Mouse (Mus musculus): ENCODE data around the gene Adgrv1.

Gene Adgrv1

DNA sequence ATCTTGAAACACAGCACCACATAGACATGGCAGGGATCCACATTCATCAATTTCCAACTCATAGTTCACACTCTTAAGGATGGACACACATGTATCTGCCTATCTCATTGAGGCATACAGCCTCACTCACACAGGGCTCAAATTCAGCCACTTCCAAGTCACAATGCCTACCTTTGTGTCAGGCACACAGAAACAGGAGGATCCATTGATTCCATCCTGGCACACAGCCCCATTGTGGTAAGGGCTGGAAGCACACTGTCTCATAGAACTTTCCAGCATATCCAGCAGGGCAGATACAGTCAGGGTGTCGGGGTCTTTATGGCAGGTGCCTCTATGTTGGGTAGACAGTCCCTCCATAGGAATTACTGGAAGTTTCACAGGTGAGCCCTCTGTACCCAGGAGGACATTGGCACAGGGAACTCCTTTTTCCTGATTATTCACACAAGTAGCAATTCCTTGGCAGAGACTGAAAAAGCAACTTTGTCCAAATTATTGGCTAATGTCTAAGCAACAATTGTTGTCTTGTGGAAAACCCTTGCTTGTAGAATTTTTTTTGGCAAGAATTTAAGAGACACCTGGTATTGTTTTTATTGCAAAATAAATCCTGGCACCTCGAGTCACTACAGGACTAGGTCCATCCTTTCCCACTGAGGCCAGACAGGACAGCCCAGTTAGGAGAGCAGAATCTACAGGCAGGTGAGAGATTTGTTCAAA lies 545.8 kb downstream of the Adgrv1 start:
- DNase-seq (ENCODE audit: extremely low read depth, low read depth), result no peak

DNA sequence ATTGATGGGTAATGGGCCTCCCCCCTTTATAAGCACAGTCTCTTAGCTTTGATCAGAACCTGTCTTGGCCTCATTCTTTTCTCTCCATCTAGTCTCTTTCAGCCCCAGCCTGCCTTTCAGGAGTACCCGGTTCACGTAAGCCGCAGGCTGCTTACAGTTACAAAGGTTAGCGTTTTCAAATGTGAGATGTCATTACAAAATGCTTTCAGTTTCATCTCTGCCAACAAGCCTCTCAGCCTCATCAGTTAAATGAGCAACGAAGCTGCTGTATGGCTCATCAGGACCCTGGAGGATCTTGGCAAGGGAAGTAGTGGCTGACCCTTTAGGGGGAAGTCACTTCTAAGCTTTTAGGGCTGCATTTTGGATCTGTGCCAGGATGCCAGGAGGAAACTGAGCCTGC lies 560.7 kb downstream of the Adgrv1 start:
- DNase-seq (ENCODE audit: extremely low read depth, low read depth), result no peak

DNA sequence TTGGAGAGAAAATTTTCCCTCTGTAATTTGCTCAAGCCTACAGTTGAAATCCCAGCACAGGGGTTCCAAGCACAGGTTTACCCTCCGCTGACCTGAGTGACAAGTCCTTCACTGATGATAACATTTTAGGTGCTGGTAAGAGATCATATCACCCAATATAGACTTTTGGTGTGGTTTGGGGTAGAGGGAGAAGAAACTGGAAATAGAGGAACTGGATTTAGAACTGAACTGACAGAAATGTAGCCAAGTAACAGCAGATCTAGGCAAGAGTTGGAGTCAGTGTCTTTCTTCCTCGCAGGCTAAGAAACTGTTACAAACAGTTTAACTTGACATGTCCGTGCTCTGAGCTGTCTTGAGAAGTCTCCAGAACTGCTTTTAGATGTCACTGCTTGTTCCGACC lies 581.5 kb downstream of the Adgrv1 start:
- DNase-seq (ENCODE audit: extremely low read depth, low read depth), result no peak

DNA sequence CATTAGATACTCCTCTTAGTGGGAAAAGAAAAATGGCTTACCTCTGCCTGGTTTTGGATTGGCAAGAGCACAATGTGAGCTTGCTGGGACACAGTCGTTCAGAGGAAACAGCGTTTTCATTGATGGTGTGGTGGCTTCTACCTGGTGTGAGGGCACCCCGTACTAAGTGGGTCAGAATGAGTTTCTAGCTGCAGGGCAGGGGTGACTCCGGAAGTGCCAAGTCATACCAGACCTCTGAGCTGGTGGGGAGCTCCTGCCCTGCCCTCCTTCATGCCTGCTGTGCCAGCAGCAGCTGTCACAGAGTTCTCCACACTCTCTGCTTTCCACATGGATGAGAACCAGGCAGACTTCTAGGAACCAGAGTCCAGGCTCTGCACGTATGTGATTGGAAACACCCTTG lies 582.0 kb downstream of the Adgrv1 start:
- no peak for DNase-seq (ENCODE audit: extremely low read depth, low read depth)

DNA sequence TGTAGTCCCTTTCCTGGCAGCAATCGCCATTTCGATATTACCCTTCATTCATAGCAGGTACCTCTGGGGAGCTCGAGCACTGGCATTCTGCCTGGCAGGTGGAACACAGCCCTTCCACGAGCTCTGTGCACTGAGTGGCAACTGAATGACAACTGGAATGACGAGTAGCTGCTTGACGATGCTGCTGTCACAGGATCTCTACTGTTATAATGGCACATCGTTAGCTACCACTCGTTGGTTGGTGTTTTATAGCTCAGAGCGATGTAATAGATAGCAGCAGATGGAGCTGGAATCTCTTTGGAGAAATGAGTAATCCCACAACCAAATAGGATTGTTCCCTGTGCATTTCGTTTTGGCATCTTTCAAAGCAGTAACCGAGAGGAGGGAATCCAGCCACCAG lies 587.6 kb downstream of the Adgrv1 start:
- DNase-seq (ENCODE audit: extremely low read depth, low read depth), result no peak

Measured in MEL-GATA-1-ER (cell line).